Mouse (Mus musculus) heart, embryonic 15.5 days (tissue): Measurements from ENCODE around the gene Wdr44. TPM values are rescaled to one million over a fixed set of nuclear protein-coding genes. Genes with fewer than 3 reads are reported as not detected.

Source experiments
- ATAC-seq: fragments of 200-750 bp; cut with Nextera tagmentation; replicated peaks from 2 replicates; pipeline ENCODE4 v1.8.0; 2017; ENCODE audit warnings: low read depth, moderate TSS enrichment; ENCODE audit not compliant: insufficient number of reproducible peaks, insufficient read depth, low FRiP score
- H3K27ac ChIP-seq: fragments of 300-500 bp; sonication (generic); 2 replicates; pipeline ENCODE4 v1.5.1; 2015; ENCODE audit warnings: mild to moderate bottlenecking, inconsistent platforms
- H3K27me3 ChIP-seq: fragments of 300-500 bp; sonication (generic); 2 replicates; pipeline ENCODE4 v1.6.1; 2015; ENCODE audit warnings: inconsistent platforms
- H3K36me3 ChIP-seq: fragments of 300-500 bp; sonication (generic); 2 replicates; pipeline ENCODE4 v1.6.1; 2015; ENCODE audit warnings: mild to moderate bottlenecking, inconsistent platforms
- H3K4me1 ChIP-seq: fragments of 300-500 bp; sonication (generic); replicated peaks from 2 replicates; pipeline ENCODE4 v1.6.1; 2015; ENCODE audit warnings: inconsistent platforms
- H3K4me2 ChIP-seq: fragments of 300-500 bp; sonication (generic); 2 replicates; pipeline ENCODE4 v1.6.1; 2015; ENCODE audit warnings: inconsistent platforms, mild to moderate bottlenecking, moderate library complexity
- H3K4me3 ChIP-seq: fragments of 300-500 bp; sonication (generic); 2 replicates; pipeline ENCODE4 v1.5.1; 2015; ENCODE audit warnings: mild to moderate bottlenecking, inconsistent platforms
- H3K9ac ChIP-seq: fragments of 300-500 bp; sonication (generic); 2 replicates; pipeline ENCODE4 v1.6.1; 2015; ENCODE audit warnings: mild to moderate bottlenecking, inconsistent platforms
- H3K9me3 ChIP-seq: fragments of 300-500 bp; sonication (generic); replicated peaks from 2 replicates; pipeline ENCODE4 v1.6.1; 2016; ENCODE audit warnings: inconsistent platforms
- WGBS: fragments of 180-500 bp; shearing (Covaris S2); methylation state at CpG from one replicate; pipeline ENCODE4 v1.1.7; 2015; ENCODE audit warnings: mixed read lengths; 5-methylcytosine and 5-hydroxymethylcytosine counted together
- polyA plus RNA-seq: library from polyadenylated mRNA; unstranded; fragments of >200 nt; fragmentation: Nextera tagmentation; extraction: Ambion mirVana; gene quantifications from 2 replicates; pipeline ENCODE4 v1.2.1, GENCODE M21; 2015

Gene Wdr44
- 8.5 and 9.0 TPM in 2 replicates for polyA plus RNA-seq

DNA sequence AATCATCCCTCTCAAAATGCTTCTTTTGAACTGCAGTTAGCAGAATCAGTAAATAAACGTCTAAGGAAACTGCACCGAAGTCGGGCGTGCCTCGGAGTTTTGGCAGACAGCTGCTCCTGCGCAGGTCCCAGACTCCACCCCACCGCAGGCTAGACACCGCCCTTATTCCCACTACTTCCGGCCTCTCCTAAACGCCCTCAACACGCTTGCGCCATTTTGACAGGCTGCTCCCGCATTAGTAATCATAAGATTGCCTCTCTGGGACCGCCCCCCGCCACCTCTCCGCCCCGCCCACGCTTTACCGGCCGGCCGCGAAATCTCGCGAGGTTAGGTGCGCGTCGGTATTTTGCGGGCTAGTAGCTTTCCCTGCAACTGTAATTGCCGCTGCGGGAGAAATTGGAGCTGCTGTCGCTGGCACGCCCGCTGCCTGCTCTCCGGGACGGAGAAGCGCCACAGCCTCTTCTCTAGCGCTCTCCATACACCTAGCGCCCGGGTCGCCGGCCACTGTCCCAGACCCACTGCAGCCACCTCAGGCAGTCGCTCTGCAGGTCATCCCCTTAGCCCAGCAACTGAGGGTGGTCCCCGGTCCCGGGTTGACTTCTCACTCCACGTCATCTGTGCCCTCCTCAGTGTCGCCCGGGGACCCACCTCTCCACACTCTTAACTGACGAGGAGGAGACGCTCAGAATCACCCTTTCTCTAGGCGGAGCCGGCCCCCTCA is at the start of gene Wdr44:
Gene Wdr44, plus strand, starts transcription at position 330 of the 721 bp plus-strand sequence.
- Histone ChIP-seq H3K36me3 (no peaks in the 10 kb centered on the region), H3K27me3 (no peaks in the 10 kb centered on the region), H3K4me1 (no peaks in the 10 kb centered on the region), H3K9ac (peak within 1 kb of the TSS; percentile 69), H3K4me3 (peak within 1 kb of the TSS; percentile 69), H3K27ac (peak within 1 kb of the TSS; percentile 91), H3K4me2 (peak within 1 kb of the TSS; percentile 66), H3K9me3 (no peaks in the 10 kb centered on the region)
- WGBS: 6% methylated on average over 51 of the region's 51 CpGs
- peak; percentile 99 for ATAC-seq

DNA sequence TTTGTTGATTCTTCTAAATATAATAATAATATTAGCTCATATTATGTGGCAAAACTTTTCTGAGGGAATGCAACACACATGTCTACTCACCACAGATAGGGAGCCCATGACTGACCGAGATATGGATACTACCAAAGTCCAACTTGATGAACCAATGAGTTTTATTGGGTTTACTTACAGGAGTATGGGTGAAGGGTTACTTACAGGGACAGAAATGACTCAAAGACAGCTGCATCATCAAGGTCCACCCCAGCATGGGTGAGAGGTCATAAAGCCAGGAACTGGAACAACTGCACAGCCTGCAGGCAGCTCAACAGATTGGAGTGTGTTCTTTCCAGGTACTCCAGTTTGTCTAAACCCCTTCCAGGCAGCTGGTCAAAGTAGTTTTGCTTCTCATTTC is 44.5 kb upstream of the Wdr44 start:
- no peak overlapping the region for H3K9ac ChIP-seq
- no peak overlapping the region for H3K4me3 ChIP-seq
- no peak overlapping the region for H3K27ac ChIP-seq
- H3K27me3 ChIP-seq: no peaks in the 10 kb centered on the region
- WGBS: 72% methylated on average over 1 of the region's 1 CpGs
- ATAC-seq: no peak
- H3K36me3 ChIP-seq: no peaks in the 10 kb centered on the region
- no peaks in the 10 kb centered on the region for H3K9me3 ChIP-seq
- H3K4me2 ChIP-seq: no peak overlapping the region
- H3K4me1 ChIP-seq: no peaks in the 10 kb centered on the region

DNA sequence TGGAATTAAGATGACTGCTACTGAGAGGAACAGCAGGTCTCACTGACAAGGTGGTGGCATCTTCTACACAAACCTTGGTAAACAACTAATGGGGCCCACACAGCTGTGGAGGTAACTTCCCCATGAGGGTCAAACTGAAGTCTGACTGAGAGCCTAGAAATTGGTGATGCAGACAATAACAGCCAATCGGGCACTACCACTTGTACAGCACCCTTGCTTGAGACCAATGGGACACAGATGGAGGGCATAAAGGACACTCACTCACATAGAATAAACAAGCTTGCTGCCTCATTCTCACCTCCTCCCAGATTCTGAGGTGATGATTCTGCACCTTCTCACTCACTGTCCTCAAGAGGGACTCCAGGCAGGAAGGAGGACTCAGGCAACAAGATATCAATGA is 30.6 kb upstream of the Wdr44 start:
- no peaks in the 10 kb centered on the region for H3K36me3 ChIP-seq
- H3K27ac ChIP-seq: no peak overlapping the region
- H3K4me2 ChIP-seq: no peak overlapping the region
- H3K4me1 ChIP-seq: no peaks in the 10 kb centered on the region
- H3K9me3 ChIP-seq: no peaks in the 10 kb centered on the region
- no peak overlapping the region for H3K9ac ChIP-seq
- no peak for ATAC-seq
- H3K27me3 ChIP-seq: no peaks in the 10 kb centered on the region
- 78% methylated on average over 1 of the region's 1 CpGs for WGBS
- no peak overlapping the region for H3K4me3 ChIP-seq

DNA sequence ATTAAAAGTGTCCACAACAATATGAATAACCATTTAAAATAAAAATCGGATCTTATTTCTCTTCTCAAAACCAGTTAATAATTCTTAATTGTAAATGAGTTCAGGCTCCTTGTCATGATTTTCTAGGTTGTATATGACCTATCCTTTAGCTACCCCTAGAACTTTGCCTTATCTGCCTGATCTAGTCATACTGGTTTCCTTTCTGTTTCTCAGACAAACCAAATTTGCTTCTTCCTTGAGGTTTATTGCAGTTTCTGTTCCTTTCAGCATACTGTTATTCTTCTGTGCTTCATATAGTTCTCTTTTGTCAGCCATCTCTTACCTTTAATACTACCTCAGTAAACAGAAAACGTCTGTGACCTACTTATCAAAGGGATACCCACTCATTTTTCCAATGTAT is 19.7 kb upstream of the Wdr44 start:
- no peaks in the 10 kb centered on the region for H3K4me1 ChIP-seq
- 65% methylated on average over 2 of the region's 2 CpGs for WGBS
- H3K9me3 ChIP-seq: no peaks in the 10 kb centered on the region
- H3K36me3 ChIP-seq: no peaks in the 10 kb centered on the region
- H3K4me2 ChIP-seq: no peak overlapping the region
- ATAC-seq: no peak
- no peak overlapping the region for H3K4me3 ChIP-seq
- no peak overlapping the region for H3K27ac ChIP-seq
- no peak overlapping the region for H3K9ac ChIP-seq
- no peaks in the 10 kb centered on the region for H3K27me3 ChIP-seq

DNA sequence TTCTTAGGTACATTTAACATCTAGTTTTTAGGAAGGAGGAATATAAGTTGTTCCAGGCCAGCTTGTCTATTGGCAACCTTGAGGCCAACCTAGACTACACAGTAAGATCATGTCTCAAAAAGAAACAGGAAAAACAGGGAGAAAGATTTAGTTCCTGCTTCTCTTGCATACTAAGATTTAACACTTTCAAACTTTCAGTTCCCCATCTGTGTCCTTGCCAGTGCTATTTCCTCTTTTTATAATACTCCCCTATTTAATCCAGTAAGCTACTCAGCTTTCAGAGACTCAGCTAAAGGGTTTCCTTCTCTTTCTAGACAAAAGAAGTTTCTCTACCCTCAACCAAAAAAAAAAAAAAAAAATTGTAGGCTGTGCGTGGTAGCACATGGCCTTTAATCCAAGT is 17.4 kb upstream of the Wdr44 start:
- no peaks in the 10 kb centered on the region for H3K36me3 ChIP-seq
- H3K9ac ChIP-seq: no peak overlapping the region
- H3K4me1 ChIP-seq: no peaks in the 10 kb centered on the region
- no peak overlapping the region for H3K4me3 ChIP-seq
- no peaks in the 10 kb centered on the region for H3K27me3 ChIP-seq
- 83% methylated on average over 1 of the region's 1 CpGs for WGBS
- ATAC-seq: no peak
- no peaks in the 10 kb centered on the region for H3K9me3 ChIP-seq
- no peak overlapping the region for H3K27ac ChIP-seq
- H3K4me2 ChIP-seq: no peak overlapping the region

DNA sequence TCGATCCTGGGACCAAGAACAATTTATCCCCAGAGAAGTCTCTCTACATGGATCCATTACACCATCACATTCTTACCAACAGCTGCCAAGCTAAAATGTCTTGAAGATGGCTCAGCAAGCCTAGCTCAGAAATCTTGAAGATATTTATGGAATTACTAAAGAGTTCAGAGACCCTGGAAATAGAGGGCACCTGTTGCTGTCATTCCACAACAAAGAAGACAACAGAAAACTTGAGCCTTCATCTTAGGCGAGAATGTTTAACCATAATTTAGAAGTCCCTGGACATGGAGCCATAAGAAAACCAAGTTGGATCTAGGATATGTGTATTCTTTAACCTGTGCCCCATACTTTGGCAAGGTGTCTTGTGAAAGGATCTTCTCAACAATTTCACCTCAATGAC is 16.3 kb upstream of the Wdr44 start:
- no peak for ATAC-seq
- H3K9ac ChIP-seq: no peak overlapping the region
- no peaks in the 10 kb centered on the region for H3K9me3 ChIP-seq
- no peak overlapping the region for H3K4me2 ChIP-seq
- no peaks in the 10 kb centered on the region for H3K4me1 ChIP-seq
- H3K4me3 ChIP-seq: no peak overlapping the region
- H3K36me3 ChIP-seq: no peaks in the 10 kb centered on the region
- no peak overlapping the region for H3K27ac ChIP-seq
- WGBS: 55% methylated on average over 2 of the region's 2 CpGs
- H3K27me3 ChIP-seq: no peaks in the 10 kb centered on the region

DNA sequence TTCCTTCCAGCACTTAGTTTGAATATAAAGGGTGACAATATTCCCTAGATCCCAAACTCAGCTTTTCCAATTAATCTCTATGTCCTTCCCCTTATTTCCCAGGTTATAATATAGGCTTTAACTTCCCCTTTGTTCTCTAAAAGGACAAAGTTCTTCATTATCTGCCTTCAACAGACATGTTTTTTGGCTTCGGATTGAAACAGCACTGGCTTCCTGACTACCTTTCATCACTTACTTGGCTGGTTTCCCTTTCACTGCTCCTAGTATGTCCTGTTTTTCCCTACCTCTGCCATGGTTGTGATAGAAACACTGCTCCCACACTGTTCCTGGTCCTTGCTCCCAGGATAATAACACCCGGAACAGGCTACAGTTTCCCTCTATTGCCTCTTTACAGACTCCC is 15.3 kb upstream of the Wdr44 start:
- Histone ChIP-seq H3K4me3 (no peak overlapping the region), H3K36me3 (no peaks in the 10 kb centered on the region), H3K9me3 (no peaks in the 10 kb centered on the region), H3K4me1 (no peaks in the 10 kb centered on the region), H3K4me2 (no peak overlapping the region), H3K9ac (no peak overlapping the region), H3K27me3 (no peaks in the 10 kb centered on the region), H3K27ac (no peak overlapping the region)
- 41% methylated on average over 2 of the region's 2 CpGs for WGBS
- ATAC-seq: no peak

DNA sequence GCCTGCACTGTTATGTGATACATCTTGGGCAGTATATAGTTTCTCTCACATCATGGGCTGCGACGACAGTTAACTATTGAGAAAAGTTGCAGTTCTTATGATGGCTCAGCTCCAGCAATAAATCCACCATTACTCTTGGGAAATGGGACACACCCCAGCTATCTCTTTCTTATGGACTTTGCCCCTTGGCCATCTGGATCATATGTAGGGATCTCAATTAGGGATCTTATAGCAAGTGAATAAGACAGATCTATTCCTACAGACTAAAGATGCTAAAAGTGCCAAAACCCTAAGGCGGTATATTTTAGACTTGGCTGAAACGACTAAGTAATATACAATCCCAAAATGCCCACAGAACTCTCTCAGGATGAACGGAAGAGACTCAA is 522 bp upstream of the Wdr44 start:
- no peaks in the 10 kb centered on the region for H3K36me3 ChIP-seq
- peak overlapping the region; percentile 58 for H3K27ac ChIP-seq
- H3K4me1 ChIP-seq: no peaks in the 10 kb centered on the region
- H3K27me3 ChIP-seq: no peaks in the 10 kb centered on the region
- ATAC-seq: no peak
- peak overlapping the region; percentile 36; the same call in 1 of the 2 replicates for H3K9ac ChIP-seq
- H3K9me3 ChIP-seq: no peaks in the 10 kb centered on the region
- peak overlapping the region; percentile 66 for H3K4me2 ChIP-seq
- WGBS: 12% methylated on average over 5 of the region's 5 CpGs
- H3K4me3 ChIP-seq: peak overlapping the region; percentile 69

DNA sequence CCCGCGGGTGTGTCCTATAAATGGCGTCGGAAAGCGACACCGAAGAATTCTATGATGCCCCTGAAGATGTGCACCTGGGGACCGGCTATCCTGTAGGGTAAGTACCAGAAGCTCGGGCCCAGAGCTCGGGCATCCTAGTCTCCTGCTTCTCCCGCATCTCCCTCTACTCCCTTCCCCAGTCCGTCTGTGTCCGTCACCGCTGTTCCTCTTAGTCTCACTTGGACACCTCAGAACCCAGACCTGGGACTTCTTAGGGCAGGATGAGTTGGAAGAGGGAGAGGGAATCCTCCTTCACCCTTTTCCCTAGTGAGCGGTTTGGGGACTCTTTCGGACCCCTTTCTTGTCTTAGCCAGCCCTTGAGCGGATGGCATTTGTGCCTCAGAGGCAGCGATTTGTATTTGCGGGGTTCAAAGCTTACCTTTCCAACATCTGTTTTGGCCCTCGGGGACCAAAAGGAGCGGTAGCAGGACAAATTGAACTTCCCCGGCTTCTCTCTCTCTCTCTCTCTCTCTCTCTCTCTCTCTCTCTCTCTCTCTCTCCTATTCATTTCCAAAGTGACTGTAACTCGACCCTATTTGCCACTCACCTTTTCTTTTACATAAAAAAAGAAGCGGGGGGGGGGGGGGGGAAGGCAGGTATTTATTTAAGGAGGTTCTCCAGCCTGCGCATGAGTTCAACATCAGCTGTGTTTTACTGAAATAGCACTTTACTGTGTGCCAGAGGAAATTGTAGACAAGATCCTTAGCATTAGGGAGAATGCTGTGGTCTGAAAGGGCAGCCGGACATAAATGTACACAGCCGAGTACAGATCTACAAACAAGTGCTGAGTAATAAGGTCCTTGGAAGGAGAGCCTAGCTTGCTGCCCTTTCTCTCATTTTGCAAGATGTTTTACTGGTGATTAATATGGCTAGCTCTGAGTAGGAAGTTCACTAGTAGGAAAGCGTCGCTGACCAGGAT is 871 bp downstream of the Wdr44 start:
- Histone ChIP-seq H3K27me3 (no peaks in the 10 kb centered on the region), H3K4me3 (peak overlapping the region; percentile 69), H3K9ac (peak overlapping the region; percentile 69), H3K36me3 (no peaks in the 10 kb centered on the region), H3K4me1 (no peaks in the 10 kb centered on the region), H3K27ac (peak overlapping the region; percentile 91), H3K4me2 (peak overlapping the region; percentile 66), H3K9me3 (no peaks in the 10 kb centered on the region)
- 0 out of 2 replicates have a peak, but pooled peaks have one; percentile 8 for ATAC-seq
- WGBS: 10% methylated on average over 27 of the region's 28 CpGs

DNA sequence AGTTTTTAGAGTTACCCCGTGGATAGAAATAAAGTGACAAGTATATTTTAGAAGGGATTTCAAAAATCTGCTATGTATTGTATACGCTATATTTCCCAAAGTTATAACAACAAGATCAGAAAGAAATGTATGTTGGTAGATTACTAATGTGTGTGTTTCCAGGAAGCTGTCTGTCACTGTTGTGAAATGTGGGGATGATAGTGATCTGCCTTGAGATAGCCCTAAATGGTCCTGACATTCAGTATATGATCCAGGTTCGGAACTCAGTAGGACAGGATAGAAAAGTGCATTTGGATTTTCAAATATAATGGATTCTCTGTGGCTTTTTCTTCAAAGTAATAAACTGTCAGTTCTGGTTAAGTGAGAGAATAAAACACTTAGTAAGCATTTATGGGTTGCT is 1.7 kb downstream of the Wdr44 start:
- Histone ChIP-seq H3K9me3 (no peaks in the 10 kb centered on the region), H3K4me2 (peak overlapping the region; percentile 66; the same call in 1 of the 2 replicates), H3K4me1 (no peaks in the 10 kb centered on the region), H3K27me3 (no peaks in the 10 kb centered on the region), H3K4me3 (no peak overlapping the region), H3K9ac (no peak overlapping the region), H3K36me3 (no peaks in the 10 kb centered on the region), H3K27ac (no peak overlapping the region)
- no peak for ATAC-seq
- 61% methylated on average over 3 of the region's 3 CpGs for WGBS

DNA sequence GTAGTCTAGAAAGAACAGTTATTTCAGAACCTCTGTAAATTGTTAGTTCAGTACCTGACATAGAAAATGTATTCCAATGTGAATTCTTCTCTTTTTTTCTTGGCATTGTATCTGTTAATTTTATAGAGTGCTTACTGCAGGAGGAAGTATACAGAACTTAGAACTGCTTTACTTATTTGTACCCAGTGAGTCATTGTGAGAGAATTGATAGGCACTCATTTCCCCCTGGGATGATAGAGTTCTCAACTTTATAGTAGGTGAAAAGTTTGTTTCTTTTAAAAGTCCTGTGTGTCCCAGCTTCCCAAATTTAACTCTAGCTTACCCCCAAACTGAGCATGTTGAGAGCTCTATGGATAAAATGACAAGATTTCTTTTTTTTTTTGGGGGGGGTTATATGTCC is 2.3 kb downstream of the Wdr44 start:
- Histone ChIP-seq H3K27me3 (no peaks in the 10 kb centered on the region), H3K4me1 (no peaks in the 10 kb centered on the region), H3K36me3 (no peaks in the 10 kb centered on the region), H3K9ac (no peak overlapping the region), H3K4me2 (no peak overlapping the region), H3K4me3 (no peak overlapping the region), H3K27ac (no peak overlapping the region), H3K9me3 (no peaks in the 10 kb centered on the region)
- no peak for ATAC-seq
